Mouse (Mus musculus) megakaryocyte, embryonic 14.5 days (primary cell): ENCODE measurements at regions not wholly inside any gene's neighbourhood (a gene's known extent, or its start where the extent isn't known, plus 50 kb on each side); places are given as distances from the start of the nearest gene placed in this dataset.

Experiments used
- FLI1 ChIP-seq: IDR thresholded peaks from 2 replicates; pipeline ENCODE4 v1.6.1; 2012; ENCODE audit warnings: low read length, inconsistent platforms, mixed read lengths
- GATA1 ChIP-seq: IDR thresholded peaks from 3 replicates; pipeline ENCODE4 v1.6.1; 2012; ENCODE audit warnings: mixed read lengths, low read length, inconsistent platforms, borderline replicate concordance

- TF ChIP-seq GATA1 (no peak), FLI1 (no peak)
These were observed 207.2 kb downstream of the Enc1 start for GRCm38 (mm10) chr13:97448123-97448522.
